Mouse (Mus musculus) midbrain, embryonic 16.5 days (tissue): ENCODE measurements at regions not wholly inside any gene's neighbourhood (a gene's known extent, or its start where the extent isn't known, plus 50 kb on each side); places are given as distances from the start of the nearest gene placed in this dataset.

Experiments
- ATAC-seq: fragments of 200-750 bp; cut with Nextera tagmentation; 2 replicates; pipeline ENCODE4 v1.8.0; 2017; ENCODE audit warnings: moderate TSS enrichment
- H3K27ac ChIP-seq: fragments of 300-500 bp; sonication (generic); 2 replicates; pipeline ENCODE4 v1.5.1; 2014; ENCODE audit warnings: mild to moderate bottlenecking, low read length, mixed read lengths
- H3K27me3 ChIP-seq: fragments of 300-500 bp; sonication (generic); 2 replicates; pipeline ENCODE4 v1.6.1; 2014; ENCODE audit warnings: low read depth, low read length, mixed read lengths; ENCODE audit not compliant: control insufficient read depth, insufficient read depth
- H3K36me3 ChIP-seq: fragments of 300-500 bp; sonication (generic); 2 replicates; pipeline ENCODE4 v1.6.1; 2014; ENCODE audit warnings: mild to moderate bottlenecking, low read length, moderate library complexity, mixed read lengths; ENCODE audit not compliant: control insufficient read depth, insufficient read depth
- H3K4me1 ChIP-seq: fragments of 300-500 bp; sonication (generic); 2 replicates; pipeline ENCODE4 v1.6.1; 2014; ENCODE audit warnings: mild to moderate bottlenecking, low read length, mixed read lengths; ENCODE audit not compliant: control insufficient read depth, insufficient read depth
- H3K4me2 ChIP-seq: fragments of 300-500 bp; sonication (generic); 2 replicates; pipeline ENCODE4 v1.6.1; 2014; ENCODE audit warnings: mild to moderate bottlenecking, low read length, mixed read lengths
- H3K4me3 ChIP-seq: fragments of 300-500 bp; sonication (generic); 2 replicates; pipeline ENCODE4 v1.5.1; 2014; ENCODE audit warnings: low read depth, mild to moderate bottlenecking, low read length, moderate library complexity, mixed read lengths
- H3K9ac ChIP-seq: fragments of 300-500 bp; sonication (generic); 2 replicates; pipeline ENCODE4 v1.6.1; 2014; ENCODE audit warnings: low read depth, low read length, mixed read lengths
- H3K9me3 ChIP-seq: fragments of 300-500 bp; sonication (generic); replicated peaks from 2 replicates; pipeline ENCODE4 v1.6.1; 2014; ENCODE audit warnings: mild to moderate bottlenecking, low read length, mixed read lengths; ENCODE audit not compliant: control insufficient read depth, poor library complexity, severe bottlenecking
- WGBS: fragments of 180-500 bp; shearing (Covaris S2); extraction: QIAGEN DNeasy Blood & Tissue Kit; methylation state at CpG from one replicate; pipeline ENCODE4 v1.1.7; 2014; 5-methylcytosine and 5-hydroxymethylcytosine counted together

DNA sequence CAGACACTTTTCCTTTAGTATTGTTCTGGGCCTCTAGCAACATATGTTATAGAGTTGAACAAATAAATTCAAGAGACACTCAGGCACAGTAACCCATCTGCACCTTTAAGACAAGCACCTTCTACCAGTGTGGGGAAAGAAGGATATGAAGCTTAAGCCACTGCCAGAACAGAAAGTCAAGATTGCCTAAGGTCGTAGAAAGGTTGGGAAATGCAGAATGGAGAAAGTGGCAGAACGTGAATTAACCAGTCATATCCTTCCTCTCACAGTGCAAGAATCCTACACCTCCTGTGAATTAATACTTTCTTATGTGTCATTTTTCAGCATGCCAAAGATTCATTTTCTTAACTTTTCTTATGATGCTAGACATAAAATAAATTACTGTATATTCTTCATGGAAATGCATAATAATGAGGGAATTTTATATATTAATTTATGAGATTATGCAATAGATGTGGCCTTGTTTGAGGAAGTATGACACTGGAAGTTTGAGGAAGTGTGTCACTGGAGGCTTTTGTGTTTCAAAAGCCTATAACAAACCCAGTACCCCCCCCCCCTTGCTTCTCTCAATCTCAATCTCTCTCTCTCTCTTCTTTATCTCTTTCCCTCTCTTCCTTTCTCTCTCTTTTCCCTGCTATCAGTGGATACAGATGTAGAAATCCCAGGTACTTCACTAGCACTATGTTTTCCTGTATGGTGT, 361.6 kb upstream of the Edil3 start:
- H3K4me2 ChIP-seq, result no peak overlapping the region
- ATAC-seq, result no peak
- H3K36me3 ChIP-seq, result no peaks in the 10 kb centered on the region
- no peak overlapping the region for H3K27ac ChIP-seq
- H3K4me1 ChIP-seq, result no peaks in the 10 kb centered on the region
- H3K9me3 ChIP-seq, result no peaks in the 10 kb centered on the region
- H3K9ac ChIP-seq, result no peak overlapping the region
- H3K4me3 ChIP-seq, result no peak overlapping the region
- WGBS, result 75% methylated on average over 2 of the region's 2 CpGs
- no peaks in the 10 kb centered on the region for H3K27me3 ChIP-seq

DNA sequence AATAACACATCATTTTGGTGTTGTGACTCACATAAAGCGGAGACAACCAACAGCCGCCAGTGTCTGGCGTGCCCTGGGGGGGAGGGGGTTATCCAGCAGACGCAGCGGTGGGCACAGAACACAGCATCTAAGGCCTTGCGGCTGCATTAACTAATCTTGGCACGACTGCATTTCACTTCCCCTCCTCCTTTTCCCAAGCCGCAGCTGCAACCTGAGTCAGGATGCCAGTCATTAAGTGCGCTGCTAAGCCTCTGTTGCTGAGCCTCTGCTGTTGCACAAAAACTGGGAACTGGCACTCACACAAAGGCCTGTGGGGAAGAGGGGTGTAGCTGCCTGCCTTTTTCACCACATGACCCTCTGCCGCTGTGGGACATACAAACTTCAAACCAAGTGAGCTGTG, 331.2 kb upstream of the Edil3 start:
- H3K36me3 ChIP-seq, result no peaks in the 10 kb centered on the region
- no peaks in the 10 kb centered on the region for H3K4me1 ChIP-seq
- H3K27me3 ChIP-seq, result no peaks in the 10 kb centered on the region
- no peak overlapping the region for H3K9ac ChIP-seq
- no peaks in the 10 kb centered on the region for H3K9me3 ChIP-seq
- WGBS, result 79% methylated on average over 10 of the region's 10 CpGs
- no peak overlapping the region for H3K4me2 ChIP-seq
- no peak overlapping the region for H3K27ac ChIP-seq
- no peak for ATAC-seq
- H3K4me3 ChIP-seq, result no peak overlapping the region

DNA sequence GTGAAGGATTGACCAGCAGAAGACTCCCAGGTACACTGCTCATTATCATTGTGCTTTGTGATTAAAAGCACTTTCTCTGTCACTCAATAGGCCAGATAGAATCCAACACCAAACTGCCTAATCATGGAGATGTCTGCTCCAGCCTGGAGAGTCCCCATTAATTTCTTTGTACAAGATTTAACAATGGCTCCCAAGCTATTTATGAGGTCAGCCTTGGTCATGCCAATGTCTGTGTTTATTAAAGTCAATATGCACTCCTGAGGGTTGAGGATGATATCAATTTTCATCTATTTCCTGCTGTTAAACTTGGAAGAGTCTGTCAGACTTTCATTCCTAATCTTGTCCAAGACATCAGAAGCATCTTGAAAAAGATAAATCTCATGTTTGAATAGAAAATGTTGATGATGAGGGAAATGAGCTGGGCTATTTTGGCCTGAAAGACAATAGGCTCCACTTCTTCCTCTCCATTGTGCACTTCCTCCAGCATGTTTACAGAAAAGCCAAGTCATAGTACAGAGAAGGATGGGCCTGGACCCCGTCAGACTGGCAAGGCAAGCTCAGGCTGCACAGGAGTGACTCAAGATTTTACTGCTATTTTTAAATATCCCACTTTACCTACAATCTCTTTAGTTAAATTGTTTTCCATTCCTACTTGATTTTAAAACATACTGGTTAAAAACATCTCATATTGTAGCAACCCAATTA, 310.3 kb upstream of the Edil3 start:
- H3K36me3 ChIP-seq, result no peaks in the 10 kb centered on the region
- no peak overlapping the region for H3K4me3 ChIP-seq
- H3K9ac ChIP-seq, result no peak overlapping the region
- ATAC-seq, result no peak
- 94% methylated on average over 1 of the region's 1 CpGs for WGBS
- H3K4me1 ChIP-seq, result no peaks in the 10 kb centered on the region
- H3K4me2 ChIP-seq, result no peak overlapping the region
- H3K27ac ChIP-seq, result no peak overlapping the region
- H3K9me3 ChIP-seq, result no peaks in the 10 kb centered on the region
- H3K27me3 ChIP-seq, result no peaks in the 10 kb centered on the region

DNA sequence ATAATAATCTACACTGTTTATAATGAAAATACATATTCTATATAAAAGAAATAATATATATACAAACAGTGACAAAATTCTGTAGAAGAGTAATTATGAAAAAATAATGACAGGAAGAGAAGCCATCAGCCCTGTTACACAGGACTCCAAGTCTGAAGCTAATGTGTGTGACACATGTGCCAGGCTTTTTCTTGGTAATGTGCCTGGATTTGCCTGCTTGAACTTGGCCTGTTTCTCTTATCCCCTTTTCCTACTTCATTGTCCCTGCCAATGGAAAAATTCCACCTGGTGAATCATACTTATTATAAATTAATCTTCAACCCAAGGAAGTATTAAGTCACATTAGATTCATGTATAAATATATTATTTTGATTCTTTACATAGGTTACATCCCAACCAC, 286.5 kb upstream of the Edil3 start:
- no peaks in the 10 kb centered on the region for H3K36me3 ChIP-seq
- H3K9me3 ChIP-seq, result 0 out of 2 replicates have a peak, but pooled peaks cover 4% of the 10 kb centered on the region
- H3K4me2 ChIP-seq, result no peak overlapping the region
- no peaks in the 10 kb centered on the region for H3K27me3 ChIP-seq
- H3K4me1 ChIP-seq, result no peaks in the 10 kb centered on the region
- ATAC-seq, result no peak
- no peak overlapping the region for H3K27ac ChIP-seq
- H3K4me3 ChIP-seq, result no peak overlapping the region
- no peak overlapping the region for H3K9ac ChIP-seq

DNA sequence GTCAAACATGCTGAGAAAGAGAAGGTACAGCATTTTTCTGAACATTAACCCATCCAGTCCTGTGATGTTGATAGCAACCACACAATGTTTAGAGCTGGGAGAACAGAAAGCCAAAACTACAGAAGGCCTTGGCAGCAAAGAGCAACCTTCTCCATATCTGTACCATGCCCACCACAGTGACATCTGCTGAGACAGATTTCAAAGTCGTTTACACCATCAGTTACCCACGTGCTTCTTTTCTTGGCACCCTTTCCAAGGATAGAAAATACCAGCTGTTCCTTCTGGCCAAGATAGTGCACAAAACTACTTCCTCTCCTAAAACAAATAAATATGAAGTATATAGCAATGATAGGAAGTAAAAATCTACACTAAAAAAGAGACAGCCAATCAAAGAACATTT, 266.8 kb upstream of the Edil3 start:
- Histone ChIP-seq H3K9me3 (no peaks in the 10 kb centered on the region), H3K9ac (no peak overlapping the region), H3K27me3 (no peaks in the 10 kb centered on the region), H3K36me3 (no peaks in the 10 kb centered on the region), H3K4me3 (no peak overlapping the region), H3K27ac (no peak overlapping the region), H3K4me2 (no peak overlapping the region), H3K4me1 (no peaks in the 10 kb centered on the region)
- ATAC-seq, result no peak
- WGBS, result 73% methylated on average over 2 of the region's 2 CpGs

DNA sequence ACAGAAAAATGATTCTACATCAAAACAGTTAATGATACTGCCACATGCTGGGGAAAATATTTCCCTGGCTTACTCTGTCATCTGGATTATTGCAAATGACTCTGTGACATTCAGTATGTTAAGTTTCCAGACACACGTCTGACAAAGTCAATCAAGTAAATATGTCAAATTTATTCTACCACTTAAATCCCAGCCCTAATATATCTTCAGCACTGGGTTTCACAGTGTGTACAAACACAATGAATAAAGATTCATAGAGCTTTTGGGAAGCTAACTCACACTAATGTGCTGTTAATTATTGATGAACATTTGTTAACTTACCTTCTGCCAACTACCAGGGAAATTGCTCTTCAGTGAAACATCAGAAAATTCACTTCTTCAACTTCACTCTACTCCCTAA, 256.3 kb upstream of the Edil3 start:
- no peak for ATAC-seq
- H3K4me1 ChIP-seq, result no peaks in the 10 kb centered on the region
- WGBS, result 75% methylated on average over 1 of the region's 1 CpGs
- no peaks in the 10 kb centered on the region for H3K9me3 ChIP-seq
- no peaks in the 10 kb centered on the region for H3K36me3 ChIP-seq
- no peak overlapping the region for H3K4me3 ChIP-seq
- H3K9ac ChIP-seq, result no peak overlapping the region
- H3K4me2 ChIP-seq, result no peak overlapping the region
- no peak overlapping the region for H3K27ac ChIP-seq
- H3K27me3 ChIP-seq, result no peaks in the 10 kb centered on the region

DNA sequence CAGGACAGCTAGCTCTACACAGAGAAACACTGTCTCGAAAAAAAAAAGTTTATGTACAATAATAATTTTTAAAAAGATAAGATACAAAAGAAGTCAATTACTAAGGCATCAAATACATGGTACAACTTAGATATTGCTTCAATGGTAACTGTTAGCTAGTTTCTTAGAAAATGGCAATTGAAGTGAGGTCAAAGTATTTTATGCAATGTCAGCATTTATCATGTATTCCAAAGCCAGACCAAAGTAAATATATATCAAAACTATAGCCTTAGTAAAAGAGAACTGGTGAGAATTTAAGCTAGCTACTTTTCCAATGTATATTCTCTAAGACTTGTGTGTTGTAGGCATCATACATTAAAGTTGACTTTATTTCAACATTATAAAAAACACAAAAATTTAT, 219.0 kb upstream of the Edil3 start:
- no peaks in the 10 kb centered on the region for H3K9me3 ChIP-seq
- H3K27ac ChIP-seq, result no peak overlapping the region
- no peak for ATAC-seq
- H3K27me3 ChIP-seq, result no peaks in the 10 kb centered on the region
- WGBS, result 42% methylated on average over 1 of the region's 1 CpGs
- no peak overlapping the region for H3K4me3 ChIP-seq
- H3K4me1 ChIP-seq, result no peaks in the 10 kb centered on the region
- no peak overlapping the region for H3K9ac ChIP-seq
- H3K36me3 ChIP-seq, result no peaks in the 10 kb centered on the region
- H3K4me2 ChIP-seq, result no peak overlapping the region

DNA sequence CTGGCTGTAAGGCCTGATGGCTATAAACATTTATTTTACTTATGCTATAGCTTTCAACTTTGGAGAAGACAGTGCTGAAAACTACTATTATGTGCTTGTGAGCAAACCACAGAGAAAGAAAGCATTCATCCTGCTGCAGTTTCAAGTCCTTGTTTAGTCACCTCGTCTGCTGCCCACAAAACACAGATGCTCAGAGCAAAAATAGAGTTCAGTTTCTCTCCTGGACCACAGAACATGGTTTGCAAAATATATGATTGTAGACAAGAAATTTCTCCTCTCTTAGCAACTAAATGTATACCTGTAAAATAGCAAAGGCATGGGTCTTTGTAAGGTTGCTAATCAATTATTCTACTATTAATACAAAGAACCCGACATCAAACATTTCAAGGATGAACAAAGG, 210.7 kb upstream of the Edil3 start:
- Histone ChIP-seq H3K9me3 (no peaks in the 10 kb centered on the region), H3K27ac (no peak overlapping the region), H3K27me3 (no peaks in the 10 kb centered on the region), H3K4me3 (no peak overlapping the region), H3K4me2 (no peak overlapping the region), H3K9ac (no peak overlapping the region), H3K4me1 (no peaks in the 10 kb centered on the region), H3K36me3 (no peaks in the 10 kb centered on the region)
- 74% methylated on average over 2 of the region's 2 CpGs for WGBS
- no peak for ATAC-seq

DNA sequence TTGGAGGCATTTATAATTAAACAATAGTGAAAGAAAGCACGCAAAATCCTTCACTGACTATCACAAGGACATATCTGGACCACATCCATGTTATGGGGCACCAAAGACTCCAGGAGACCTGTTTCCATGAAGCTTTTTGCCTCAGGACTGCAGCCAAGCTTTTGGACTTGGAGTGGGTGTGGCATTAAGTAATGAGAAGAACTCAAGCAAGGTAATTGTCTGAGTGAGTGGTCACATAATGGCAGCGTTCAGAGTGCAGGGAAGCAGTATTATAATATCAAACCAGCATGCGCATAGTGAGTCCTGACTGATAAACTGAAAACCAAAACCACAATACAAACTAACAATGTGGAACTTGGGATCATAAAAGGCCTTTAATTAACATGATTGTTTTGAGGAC, 208.0 kb upstream of the Edil3 start:
- no peaks in the 10 kb centered on the region for H3K36me3 ChIP-seq
- H3K9me3 ChIP-seq, result no peaks in the 10 kb centered on the region
- H3K4me3 ChIP-seq, result no peak overlapping the region
- WGBS, result 80% methylated on average over 3 of the region's 3 CpGs
- no peak overlapping the region for H3K27ac ChIP-seq
- H3K27me3 ChIP-seq, result no peaks in the 10 kb centered on the region
- no peak overlapping the region for H3K9ac ChIP-seq
- no peak for ATAC-seq
- no peaks in the 10 kb centered on the region for H3K4me1 ChIP-seq
- H3K4me2 ChIP-seq, result no peak overlapping the region
